Mouse (Mus musculus) brain, embryonic 14.5 days (tissue): ENCODE measurements around the gene Bcl10.

ENCODE experiments used
- CTCF ChIP-seq: fragments of 200-500 bp; IDR thresholded peaks from 2 replicates; pipeline ENCODE4 v1.5.1; 2012; ENCODE audit warnings: inconsistent platforms, mild to moderate bottlenecking, moderate library complexity, borderline replicate concordance; ENCODE audit not compliant: insufficient read depth, insufficient read length; ENCODE audit errors: extremely low read depth
- POLR2A ChIP-seq: fragments of 200-500 bp; IDR thresholded peaks from 2 replicates; pipeline ENCODE4 v1.6.1; 2012; ENCODE audit warnings: mild to moderate bottlenecking, inconsistent platforms, borderline replicate concordance; ENCODE audit not compliant: poor library complexity, insufficient read depth, insufficient read length, severe bottlenecking; ENCODE audit errors: extremely low read depth

DNA sequence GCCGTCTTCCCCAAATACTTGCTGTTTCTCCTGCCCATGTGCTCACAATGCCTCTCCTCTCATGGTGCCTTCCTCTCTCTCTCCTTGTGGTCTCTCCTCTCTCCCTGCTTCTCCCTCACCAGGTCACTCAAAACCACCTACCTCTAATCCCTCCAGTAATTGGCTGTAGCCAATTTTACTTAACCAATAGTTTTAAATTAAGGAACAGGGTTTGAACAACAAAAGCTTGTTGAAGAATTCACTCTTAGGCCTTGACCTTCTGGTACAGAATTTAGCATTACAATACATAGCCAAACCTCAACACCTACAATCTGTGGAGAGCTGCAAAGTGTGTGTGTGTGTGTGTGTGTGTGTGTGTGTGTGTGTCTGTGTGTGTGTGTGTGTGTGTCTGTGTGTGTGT lies 49.3 kb upstream of the Bcl10 start:
- TF ChIP-seq CTCF (no peak), POLR2A (no peak)
